Mouse (Mus musculus): ENCODE data around the gene Ap2s1. TPM values are rescaled to one million over a fixed set of nuclear protein-coding genes. Genes with fewer than 3 reads are reported as not detected.

Ap2s1 gene
- 289 and 300 TPM in 2 replicates for polyA plus RNA-seq (2014; fragmentation: Nextera tagmentation; extraction: Ambion mirVana)

GRCm38 (mm10) chr7:16738073-16738696, at the start of gene Ap2s1:
Gene Ap2s1, plus strand, starts transcription at chr7:16738410.
- Histone ChIP-seq H3K4me3 (ENCODE audit: low read depth, low read length) (peak within 1 kb of the TSS; percentile 84), H3K9me3 (ENCODE audit: control insufficient read depth, low read length) (no peaks in the 10 kb centered on the region), H3K36me3 (ENCODE audit: control insufficient read depth, insufficient read depth, low read length) (0 out of 2 replicates have a peak, but pooled peaks cover 3% of the 10 kb centered on the region), H3K4me2 (peak within 1 kb of the TSS; percentile 93), H3K27me3 (replicated peaks; ENCODE audit: control insufficient read depth, insufficient read depth, low read length) (no peaks in the 10 kb centered on the region), H3K27ac (ENCODE audit: low read depth, low read length) (peak within 1 kb of the TSS; percentile 57; the same call in 1 of the 2 replicates), H3K4me1 (replicated peaks; ENCODE audit: control insufficient read depth, insufficient read depth, low read length) (peaks cover 10% of the 10 kb centered on the region), H3K9ac (ENCODE audit: low read depth, low read length) (peak within 1 kb of the TSS; percentile 78)
- ATAC-seq (replicated peaks; ENCODE audit: low FRiP score) (peak; percentile 99), DNase-seq (ENCODE audit: low spot score) (peak; percentile 90)
- under 1% methylated on average over 34 of the region's 34 CpGs for WGBS

DNA sequence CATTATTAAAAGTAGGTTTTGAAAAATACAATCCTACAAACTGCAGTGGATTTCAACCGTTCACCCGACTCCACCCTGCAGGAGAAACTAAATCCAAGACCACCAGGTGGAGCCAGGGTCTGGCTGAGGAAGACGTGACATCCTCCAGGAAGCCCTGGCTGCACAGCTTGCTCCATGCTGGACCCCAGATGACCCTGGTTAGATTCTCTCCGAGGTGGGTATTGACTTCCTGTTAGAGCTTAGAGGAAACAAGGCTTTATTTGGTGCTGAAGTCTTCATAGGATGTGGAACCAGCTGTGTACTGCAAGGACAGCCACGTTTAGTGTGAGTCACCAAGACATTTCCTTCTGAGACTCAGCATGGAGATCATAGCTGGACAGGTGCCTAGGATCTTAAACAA, 49.0 kb upstream of the Ap2s1 start:
- ATAC-seq (replicated peaks; ENCODE audit: low FRiP score): no peak
- 52% methylated on average over 5 of the region's 5 CpGs for WGBS
- H3K36me3 ChIP-seq (ENCODE audit: control insufficient read depth, insufficient read depth, low read length): no peaks in the 10 kb centered on the region
- H3K27me3 ChIP-seq (replicated peaks; ENCODE audit: control insufficient read depth, insufficient read depth, low read length): no peaks in the 10 kb centered on the region
- H3K4me2 ChIP-seq: no peak overlapping the region
- no peak for DNase-seq (ENCODE audit: low spot score)
- no peak overlapping the region for H3K9ac ChIP-seq (ENCODE audit: low read depth, low read length)
- H3K4me3 ChIP-seq (ENCODE audit: low read depth, low read length): no peak overlapping the region
- no peak overlapping the region for H3K27ac ChIP-seq (ENCODE audit: low read depth, low read length)
- H3K4me1 ChIP-seq (replicated peaks; ENCODE audit: control insufficient read depth, insufficient read depth, low read length): no peaks in the 10 kb centered on the region
- peaks cover 3% of the 10 kb centered on the region; the same call in 1 of the 2 replicates for H3K9me3 ChIP-seq (ENCODE audit: control insufficient read depth, low read length)

DNA sequence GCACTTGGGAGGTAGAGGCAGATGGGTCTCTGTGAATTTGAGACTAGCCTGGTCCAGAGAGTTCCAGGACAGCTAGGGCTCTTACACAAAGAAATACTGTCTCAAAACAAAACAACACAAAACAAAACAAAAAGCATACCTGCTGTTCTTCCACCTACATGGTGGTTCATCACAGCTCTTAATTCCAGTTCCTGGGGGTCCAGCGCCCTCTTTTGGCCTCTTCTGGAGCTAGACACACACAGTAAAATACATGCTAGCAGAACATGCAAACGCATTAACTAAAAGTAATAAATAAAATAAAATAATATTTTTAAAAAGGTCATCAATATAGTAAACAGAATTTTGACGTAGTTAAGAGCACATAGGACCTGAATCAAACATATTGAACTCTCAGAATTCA, 43.2 kb upstream of the Ap2s1 start:
- Histone ChIP-seq H3K4me3 (ENCODE audit: low read depth, low read length) (no peak overlapping the region), H3K4me2 (no peak overlapping the region), H3K36me3 (ENCODE audit: control insufficient read depth, insufficient read depth, low read length) (no peaks in the 10 kb centered on the region), H3K27ac (ENCODE audit: low read depth, low read length) (no peak overlapping the region), H3K9ac (ENCODE audit: low read depth, low read length) (no peak overlapping the region), H3K27me3 (replicated peaks; ENCODE audit: control insufficient read depth, insufficient read depth, low read length) (no peaks in the 10 kb centered on the region), H3K4me1 (replicated peaks; ENCODE audit: control insufficient read depth, insufficient read depth, low read length) (no peaks in the 10 kb centered on the region), H3K9me3 (ENCODE audit: control insufficient read depth, low read length) (no peaks in the 10 kb centered on the region)
- DNase-seq (ENCODE audit: low spot score) (no peak), ATAC-seq (replicated peaks; ENCODE audit: low FRiP score) (no peak)
- 33% methylated on average over 3 of the region's 3 CpGs for WGBS

GRCm38 (mm10) chr7:16699042-16699441, 39.2 kb upstream of the Ap2s1 start:
- Histone ChIP-seq H3K36me3 (ENCODE audit: control insufficient read depth, insufficient read depth, low read length) (no peaks in the 10 kb centered on the region), H3K9ac (ENCODE audit: low read depth, low read length) (no peak overlapping the region), H3K27me3 (replicated peaks; ENCODE audit: control insufficient read depth, insufficient read depth, low read length) (no peaks in the 10 kb centered on the region), H3K9me3 (ENCODE audit: control insufficient read depth, low read length) (no peaks in the 10 kb centered on the region), H3K27ac (ENCODE audit: low read depth, low read length) (no peak overlapping the region), H3K4me2 (no peak overlapping the region), H3K4me1 (replicated peaks; ENCODE audit: control insufficient read depth, insufficient read depth, low read length) (no peaks in the 10 kb centered on the region), H3K4me3 (ENCODE audit: low read depth, low read length) (no peak overlapping the region)
- 26% methylated on average over 2 of the region's 2 CpGs for WGBS
- DNase-seq (ENCODE audit: low spot score) (no peak), ATAC-seq (replicated peaks; ENCODE audit: low FRiP score) (no peak)

- Histone ChIP-seq H3K27me3 (replicated peaks; ENCODE audit: control insufficient read depth, insufficient read depth, low read length) (no peaks in the 10 kb centered on the region), H3K36me3 (ENCODE audit: control insufficient read depth, insufficient read depth, low read length) (no peaks in the 10 kb centered on the region), H3K27ac (ENCODE audit: low read depth, low read length) (no peak overlapping the region), H3K9ac (ENCODE audit: low read depth, low read length) (no peak overlapping the region), H3K4me2 (no peak overlapping the region), H3K4me1 (replicated peaks; ENCODE audit: control insufficient read depth, insufficient read depth, low read length) (no peaks in the 10 kb centered on the region), H3K4me3 (ENCODE audit: low read depth, low read length) (no peak overlapping the region), H3K9me3 (ENCODE audit: control insufficient read depth, low read length) (no peaks in the 10 kb centered on the region)
- no peak for ATAC-seq (replicated peaks; ENCODE audit: low FRiP score)
- no peak for DNase-seq (ENCODE audit: low spot score)
- WGBS: 69% methylated on average over 5 of the region's 5 CpGs
These were observed 37.6 kb upstream of the Ap2s1 start for GRCm38 (mm10) chr7:16700583-16700982.

DNA sequence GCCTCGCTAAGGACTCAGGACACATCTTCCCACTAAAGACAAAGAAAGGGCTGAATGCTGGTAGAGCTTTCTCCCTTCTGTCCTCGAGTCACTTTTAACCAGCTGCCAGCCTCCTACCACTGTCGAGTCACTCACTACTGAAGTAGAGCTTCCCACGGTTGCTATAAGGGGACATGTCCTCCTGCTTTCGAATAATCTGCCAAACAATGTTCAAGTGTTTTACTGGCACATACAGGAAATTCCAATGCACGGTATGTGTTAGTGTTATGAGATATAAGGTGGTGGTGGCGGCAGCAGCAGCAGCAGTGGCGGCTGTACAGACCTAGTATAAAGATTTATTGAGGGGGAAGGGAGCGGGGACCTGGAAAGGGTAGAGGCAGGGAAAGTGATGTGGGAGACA, 31.8 kb upstream of the Ap2s1 start:
- H3K27me3 ChIP-seq (replicated peaks; ENCODE audit: control insufficient read depth, insufficient read depth, low read length): 0 out of 2 replicates have a peak, but pooled peaks cover 7% of the 10 kb centered on the region
- DNase-seq (ENCODE audit: low spot score) (no peak), ATAC-seq (replicated peaks; ENCODE audit: low FRiP score) (no peak)
- H3K4me2 ChIP-seq: no peak overlapping the region
- no peak overlapping the region for H3K9ac ChIP-seq (ENCODE audit: low read depth, low read length)
- H3K9me3 ChIP-seq (ENCODE audit: control insufficient read depth, low read length): no peaks in the 10 kb centered on the region
- H3K36me3 ChIP-seq (ENCODE audit: control insufficient read depth, insufficient read depth, low read length): no peaks in the 10 kb centered on the region
- no peak overlapping the region for H3K27ac ChIP-seq (ENCODE audit: low read depth, low read length)
- no peaks in the 10 kb centered on the region for H3K4me1 ChIP-seq (replicated peaks; ENCODE audit: control insufficient read depth, insufficient read depth, low read length)
- no peak overlapping the region for H3K4me3 ChIP-seq (ENCODE audit: low read depth, low read length)
- WGBS: 41% methylated on average over 9 of the region's 9 CpGs

DNA sequence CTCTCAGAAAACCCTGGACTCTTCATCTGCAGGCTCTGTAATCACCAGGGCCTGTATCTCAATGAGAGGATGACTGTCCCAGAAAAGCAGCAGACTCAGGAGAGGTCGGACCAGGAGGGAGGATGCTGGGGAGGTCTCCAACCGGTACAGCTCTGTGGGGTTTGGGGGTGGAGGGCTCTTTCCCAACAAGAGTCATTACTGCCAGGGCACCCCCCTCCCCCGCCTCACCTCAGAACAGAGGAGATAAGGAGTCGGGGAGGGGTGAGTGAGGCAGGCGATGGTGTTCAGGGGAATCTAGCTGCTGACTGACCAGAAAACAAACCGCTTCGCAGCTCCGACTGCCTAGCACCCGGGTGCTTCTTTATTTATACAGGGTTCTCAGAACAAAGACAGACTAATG, 30.0 kb upstream of the Ap2s1 start:
- no peak overlapping the region for H3K27ac ChIP-seq (ENCODE audit: low read depth, low read length)
- ATAC-seq (replicated peaks; ENCODE audit: low FRiP score) (no peak), DNase-seq (ENCODE audit: low spot score) (no peak)
- H3K9me3 ChIP-seq (ENCODE audit: control insufficient read depth, low read length): no peaks in the 10 kb centered on the region
- H3K4me3 ChIP-seq (ENCODE audit: low read depth, low read length): no peak overlapping the region
- no peaks in the 10 kb centered on the region for H3K4me1 ChIP-seq (replicated peaks; ENCODE audit: control insufficient read depth, insufficient read depth, low read length)
- H3K27me3 ChIP-seq (replicated peaks; ENCODE audit: control insufficient read depth, insufficient read depth, low read length): 0 out of 2 replicates have a peak, but pooled peaks cover 7% of the 10 kb centered on the region
- WGBS: 9% methylated on average over 9 of the region's 9 CpGs
- no peak overlapping the region for H3K4me2 ChIP-seq
- H3K36me3 ChIP-seq (ENCODE audit: control insufficient read depth, insufficient read depth, low read length): no peaks in the 10 kb centered on the region
- no peak overlapping the region for H3K9ac ChIP-seq (ENCODE audit: low read depth, low read length)

- H3K27me3 ChIP-seq (replicated peaks; ENCODE audit: control insufficient read depth, insufficient read depth, low read length): 0 out of 2 replicates have a peak, but pooled peaks cover 7% of the 10 kb centered on the region
- H3K9me3 ChIP-seq (ENCODE audit: control insufficient read depth, low read length): no peaks in the 10 kb centered on the region
- no peak overlapping the region for H3K27ac ChIP-seq (ENCODE audit: low read depth, low read length)
- 65% methylated on average over 5 of the region's 5 CpGs for WGBS
- H3K4me2 ChIP-seq: no peak overlapping the region
- H3K9ac ChIP-seq (ENCODE audit: low read depth, low read length): no peak overlapping the region
- ATAC-seq (replicated peaks; ENCODE audit: low FRiP score) (no peak), DNase-seq (ENCODE audit: low spot score) (no peak)
- no peak overlapping the region for H3K4me3 ChIP-seq (ENCODE audit: low read depth, low read length)
- H3K36me3 ChIP-seq (ENCODE audit: control insufficient read depth, insufficient read depth, low read length): no peaks in the 10 kb centered on the region
- H3K4me1 ChIP-seq (replicated peaks; ENCODE audit: control insufficient read depth, insufficient read depth, low read length): no peaks in the 10 kb centered on the region
These were observed 27.6 kb upstream of the Ap2s1 start for GRCm38 (mm10) chr7:16710604-16711003.
